Mouse (Mus musculus): Measurements from ENCODE around the gene Scnn1a. TPM values are rescaled to one million over a fixed set of nuclear protein-coding genes. Genes with fewer than 3 reads are reported as not detected.
"Not testable (repeated sequence)": the region's sequence is repeated elsewhere in the genome, so short reads cannot be mapped to it uniquely, and the experiment has no call there.

Scnn1a gene
- 0.88 and 1.1 TPM in 2 replicates for polyA plus RNA-seq (2012; ENCODE audit: insufficient read depth, insufficient read length, missing spikeins)

DNA sequence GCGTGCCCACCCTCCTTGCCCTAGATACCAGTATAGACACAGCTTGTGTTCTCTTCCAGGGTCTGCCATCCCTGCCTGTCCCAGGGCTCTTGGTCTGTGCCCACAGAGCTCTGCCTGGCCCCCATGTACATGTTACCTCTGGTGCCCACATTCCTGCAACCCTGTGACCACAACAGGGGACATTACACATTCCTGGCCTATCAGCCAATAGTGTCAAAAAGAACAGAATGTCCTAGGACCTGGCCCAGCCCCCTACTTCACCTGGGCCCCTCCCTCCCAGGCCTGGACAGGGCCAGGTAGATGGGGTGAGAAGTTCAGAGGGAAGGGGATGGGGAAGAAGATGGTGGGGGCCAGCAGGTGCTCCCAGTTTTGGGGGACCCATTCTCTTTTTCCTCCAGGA, at the start of gene Scnn1a:
Scnn1a (plus strand) TSS at position 337 of the 400 bp plus-strand sequence.
- no peak within 1 kb of the TSS for H3K27ac ChIP-seq (ENCODE audit: insufficient read depth, low read depth, low read length)
- H3K4me3 ChIP-seq (ENCODE audit: insufficient read depth, low read length) = no peak within 1 kb of the TSS
- TF ChIP-seq CTCF (IDR thresholded peaks at IDR 0.05; ENCODE audit: low read depth, low read length) (no peak), POLR2A (IDR thresholded peaks at IDR 0.05; ENCODE audit: borderline replicate concordance, low read depth, low read length) (no peak)
- no peaks in the 10 kb centered on the region for H3K4me1 ChIP-seq (ENCODE audit: control insufficient read depth, insufficient read depth, low read length)

GRCm38 (mm10) chr6:125271455-125272227, 48.8 kb upstream of the Scnn1a start:
- Histone ChIP-seq H3K4me3 (ENCODE audit: insufficient read depth, low read length) (peak overlapping the region; percentile 38), H3K27ac (ENCODE audit: insufficient read depth, low read depth, low read length) (peak overlapping the region; percentile 80)

DNA sequence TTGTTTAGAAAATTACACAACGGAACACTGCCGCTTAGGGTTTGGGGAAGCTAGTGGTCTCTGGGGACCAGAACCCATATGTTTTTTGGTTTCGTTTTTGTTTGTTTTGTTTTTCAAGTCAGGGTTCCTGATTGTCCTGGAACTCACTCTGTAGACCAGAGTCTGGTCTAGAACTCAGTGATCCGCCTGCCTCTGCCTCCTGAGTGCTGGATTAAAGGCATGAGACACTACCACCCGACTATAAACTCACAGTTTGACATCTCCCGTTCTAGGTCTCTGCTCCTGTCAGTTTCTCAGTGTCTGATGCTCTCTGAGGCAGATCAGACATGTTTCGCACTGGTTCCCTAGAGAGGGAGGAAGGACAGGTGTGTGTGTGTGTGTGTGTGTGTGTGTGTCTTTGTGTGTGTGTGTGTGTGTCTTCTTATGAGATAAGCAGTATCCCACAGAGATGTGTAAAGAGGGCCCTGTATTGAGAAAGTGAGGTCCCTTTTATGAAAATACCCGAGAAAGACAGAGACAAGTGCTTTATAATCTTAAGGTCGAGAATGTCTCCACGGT, 48.2 kb upstream of the Scnn1a start:
- Histone ChIP-seq H3K4me3 (ENCODE audit: insufficient read depth, low read length) (no peak overlapping the region), H3K4me1 (ENCODE audit: control insufficient read depth, insufficient read depth, low read length) (peaks cover 8% of the 10 kb centered on the region; the same call in 1 of the 2 replicates), H3K27ac (ENCODE audit: insufficient read depth, low read depth, low read length) (no peak overlapping the region)
- TF ChIP-seq CTCF (IDR thresholded peaks at IDR 0.05; ENCODE audit: low read depth, low read length) (no peak), POLR2A (IDR thresholded peaks at IDR 0.05; ENCODE audit: borderline replicate concordance, low read depth, low read length) (no peak)

More at GRCm38 (mm10) chr6:125271455-125272227, 48.8 kb upstream of the Scnn1a start:
- H3K4me1 ChIP-seq (ENCODE audit: control insufficient read depth, insufficient read depth, low read length) = peaks cover 8% of the 10 kb centered on the region; the same call in 1 of the 2 replicates
- no peak for TF ChIP-seq POLR2A (IDR thresholded peaks at IDR 0.05; ENCODE audit: borderline replicate concordance, low read depth, low read length)
- peak; percentile 49; the same call in 1 of the 2 replicates for TF ChIP-seq CTCF (IDR thresholded peaks at IDR 0.05; ENCODE audit: low read depth, low read length)

DNA sequence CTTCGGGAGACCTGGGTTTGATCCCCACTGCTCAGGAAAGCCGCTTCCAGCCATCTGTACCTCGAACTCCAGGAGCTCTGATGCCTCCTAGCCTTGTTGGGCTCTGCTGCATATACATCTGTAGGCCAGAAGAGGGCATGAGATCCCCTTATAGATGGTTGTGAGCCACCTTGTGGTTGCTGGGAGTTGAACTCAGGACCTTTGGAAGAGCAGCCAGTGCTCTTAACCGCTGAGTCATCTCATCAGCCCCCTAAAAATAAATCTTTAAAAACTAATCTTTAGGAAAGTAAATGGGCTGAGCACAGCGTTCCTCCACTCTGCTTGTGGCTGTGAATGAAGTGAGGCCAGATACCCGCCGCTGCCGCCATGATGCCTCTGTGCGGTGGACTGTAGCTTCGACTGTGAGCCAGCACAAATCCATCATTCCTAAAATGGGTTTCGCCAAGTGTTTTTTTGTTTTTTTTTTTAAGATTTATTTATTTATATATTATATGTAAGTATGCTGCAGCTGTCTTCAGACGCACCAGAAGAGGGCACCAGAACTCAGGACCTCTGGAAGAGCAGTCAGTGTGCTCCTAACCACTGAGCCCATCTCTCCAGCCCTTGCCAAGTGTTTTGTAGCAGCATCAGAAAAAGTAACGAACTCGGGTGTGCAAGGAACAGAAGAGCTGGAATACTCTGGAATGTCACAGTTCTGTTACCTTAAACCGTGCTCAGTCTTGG, 45.5 kb upstream of the Scnn1a start:
- TF ChIP-seq CTCF (IDR thresholded peaks at IDR 0.05; ENCODE audit: low read depth, low read length) = no peak
- TF ChIP-seq POLR2A (IDR thresholded peaks at IDR 0.05; ENCODE audit: borderline replicate concordance, low read depth, low read length) = no peak
- no peak overlapping the region for H3K4me3 ChIP-seq (ENCODE audit: insufficient read depth, low read length)

DNA sequence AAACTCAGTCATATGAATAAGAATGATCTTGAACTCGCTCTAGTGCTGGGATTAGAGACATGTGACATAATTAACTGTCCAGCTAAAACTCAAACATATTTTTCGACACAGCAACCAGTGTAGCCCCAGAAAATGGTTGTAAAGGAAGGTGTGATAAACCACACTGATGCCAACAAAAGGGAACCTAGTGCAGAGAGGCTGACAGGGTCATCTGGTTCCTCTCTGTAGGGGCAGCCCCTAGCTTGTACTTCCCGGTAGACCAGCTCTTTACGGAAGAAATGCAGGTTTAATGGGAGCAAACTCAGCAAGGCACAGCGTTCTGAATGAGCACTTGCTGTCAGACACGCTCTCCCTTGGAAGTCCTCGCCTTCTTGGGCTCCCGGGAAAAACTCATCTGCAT, 40.7 kb upstream of the Scnn1a start:
- H3K4me1 ChIP-seq (ENCODE audit: control insufficient read depth, insufficient read depth, low read length) = peaks cover 4% of the 10 kb centered on the region; the same call in 1 of the 2 replicates
- no peak overlapping the region for H3K27ac ChIP-seq (ENCODE audit: insufficient read depth, low read depth, low read length)
- TF ChIP-seq CTCF (IDR thresholded peaks at IDR 0.05; ENCODE audit: low read depth, low read length) (no peak), POLR2A (IDR thresholded peaks at IDR 0.05; ENCODE audit: borderline replicate concordance, low read depth, low read length) (no peak)
- H3K4me3 ChIP-seq (ENCODE audit: insufficient read depth, low read length) = no peak overlapping the region

More for the DNA sequence above, 45.5 kb upstream of the Scnn1a start:
- peaks cover 12% of the 10 kb centered on the region; the same call in 1 of the 2 replicates for H3K4me1 ChIP-seq (ENCODE audit: control insufficient read depth, insufficient read depth, low read length)
- H3K27ac ChIP-seq (ENCODE audit: insufficient read depth, low read depth, low read length) = no peak overlapping the region

GRCm38 (mm10) chr6:125282721-125283120, 37.7 kb upstream of the Scnn1a start:
- not testable (repeated sequence) for H3K27ac ChIP-seq (ENCODE audit: insufficient read depth, low read depth, low read length); H3K4me1 ChIP-seq (ENCODE audit: control insufficient read depth, insufficient read depth, low read length); H3K4me3 ChIP-seq (ENCODE audit: insufficient read depth, low read length)

DNA sequence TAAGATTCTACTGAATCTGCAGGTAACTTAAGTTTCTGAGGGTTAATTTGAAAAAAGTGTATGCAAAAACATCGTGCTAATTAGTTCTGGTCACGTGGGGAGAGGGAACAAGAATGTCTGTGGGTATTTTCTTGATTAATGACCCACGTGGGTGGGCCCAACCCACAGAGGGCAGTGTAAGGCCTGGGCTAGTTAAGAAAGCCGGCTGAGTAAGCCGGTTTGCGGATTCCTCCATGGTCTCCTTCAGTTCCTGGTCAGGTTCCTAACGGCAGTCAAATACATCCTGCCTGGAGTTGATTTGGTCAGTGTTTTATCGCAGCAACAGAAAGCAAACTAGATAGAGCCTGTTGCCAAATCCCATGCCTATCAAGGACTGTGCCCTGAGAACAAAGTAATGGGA, 36.2 kb upstream of the Scnn1a start:
- TF ChIP-seq POLR2A (IDR thresholded peaks at IDR 0.05; ENCODE audit: borderline replicate concordance, low read depth, low read length) (no peak), CTCF (IDR thresholded peaks at IDR 0.05; ENCODE audit: low read depth, low read length) (no peak)
- no peak overlapping the region for H3K4me3 ChIP-seq (ENCODE audit: insufficient read depth, low read length)
- no peak overlapping the region for H3K27ac ChIP-seq (ENCODE audit: insufficient read depth, low read depth, low read length)
- peaks cover 6% of the 10 kb centered on the region; the same call in 1 of the 2 replicates for H3K4me1 ChIP-seq (ENCODE audit: control insufficient read depth, insufficient read depth, low read length)

- Histone ChIP-seq H3K4me1 (ENCODE audit: control insufficient read depth, insufficient read depth, low read length) (peaks cover 5% of the 10 kb centered on the region; the same call in 1 of the 2 replicates), H3K4me3 (ENCODE audit: insufficient read depth, low read length) (no peak overlapping the region), H3K27ac (ENCODE audit: insufficient read depth, low read depth, low read length) (no peak overlapping the region)
- TF ChIP-seq CTCF (IDR thresholded peaks at IDR 0.05; ENCODE audit: low read depth, low read length) (no peak), POLR2A (IDR thresholded peaks at IDR 0.05; ENCODE audit: borderline replicate concordance, low read depth, low read length) (no peak)
Observed at GRCm38 (mm10) chr6:125284751-125285150, 35.7 kb upstream of the Scnn1a start.

- Histone ChIP-seq H3K27ac (ENCODE audit: insufficient read depth, low read depth, low read length) (no peak within 1 kb of the TSS), H3K4me3 (ENCODE audit: insufficient read depth, low read length) (no peak within 1 kb of the TSS), H3K4me1 (ENCODE audit: control insufficient read depth, insufficient read depth, low read length) (peaks cover 3% of the 10 kb centered on the region; the same call in 1 of the 2 replicates)
- no peak for TF ChIP-seq CTCF (IDR thresholded peaks at IDR 0.05; ENCODE audit: low read depth, low read length)
- TF ChIP-seq POLR2A (IDR thresholded peaks at IDR 0.05; ENCODE audit: borderline replicate concordance, low read depth, low read length) = no peak
Observed at GRCm38 (mm10) chr6:125285890-125286289, 34.6 kb upstream of the Scnn1a start, which contains the start of gene Tuba3a. Gene Tuba3a (minus strand): TSS chr6:125286042.
